Mouse (Mus musculus) spleen, adult 2 months (tissue): ENCODE results near the gene Slit1.

Experiments used
- CTCF ChIP-seq: fragments of 200-500 bp; IDR thresholded peaks from 2 replicates; pipeline ENCODE4 v1.5.1; 2011; ENCODE audit warnings: mild to moderate bottlenecking, inconsistent platforms; ENCODE audit not compliant: insufficient read depth, insufficient read length, insufficient replicate concordance; ENCODE audit errors: extremely low read depth
- POLR2A ChIP-seq: fragments of 200-500 bp; IDR thresholded peaks from 2 replicates; pipeline ENCODE4 v1.6.1; 2011; ENCODE audit warnings: low read depth, low read length, inconsistent platforms

GRCm38 (mm10) chr19:41766628-41767027, 23.2 kb upstream of the Slit1 start:
- no peak for TF ChIP-seq CTCF
- TF ChIP-seq POLR2A: no peak
